Comparison of ENCODE assay signal across 9 mouse cellular contexts in the genomic region with DNA sequence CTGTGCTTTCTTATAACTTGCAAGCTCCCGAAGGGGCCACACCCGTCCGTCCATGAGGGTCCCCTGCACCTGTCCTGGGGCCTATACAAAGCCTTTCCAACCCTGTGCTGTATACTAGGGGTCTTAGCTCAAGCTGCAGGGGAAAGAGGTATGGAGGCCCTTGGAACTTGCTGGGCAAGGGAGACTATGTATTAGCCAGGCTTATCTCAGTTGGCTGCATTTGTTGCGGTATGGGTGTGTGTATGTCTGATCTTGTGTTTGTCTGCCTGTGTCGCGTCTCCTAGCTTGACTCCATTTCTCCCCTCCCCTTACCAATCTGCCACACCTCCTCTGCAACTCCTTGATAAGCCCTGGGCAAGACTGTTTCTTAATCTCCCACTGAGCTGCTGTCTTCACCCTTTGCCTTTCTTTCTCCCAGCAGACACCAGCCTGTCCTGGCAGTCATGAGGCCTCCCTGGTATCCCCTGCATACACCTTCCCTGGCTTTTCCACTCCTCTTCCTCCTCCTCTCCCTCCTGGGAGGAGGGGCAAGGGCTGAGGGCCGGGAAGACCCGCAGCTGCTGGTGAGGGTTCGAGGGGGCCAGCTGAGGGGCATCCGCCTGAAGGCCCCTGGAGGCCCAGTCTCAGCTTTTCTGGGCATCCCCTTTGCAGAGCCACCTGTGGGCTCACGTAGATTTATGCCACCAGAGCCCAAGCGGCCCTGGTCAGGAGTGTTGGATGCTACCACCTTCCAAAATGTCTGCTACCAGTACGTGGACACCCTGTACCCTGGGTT. TPM values are rescaled to one million over a fixed set of nuclear protein-coding genes. Genes with fewer than 3 reads are reported as not detected.
A peak's percentile ranks its signal among the peaks of the same experiment; 100 is the strongest.
DNase-seq lines count a peak whose midpoint lies in the region; ATAC-seq and TF ChIP-seq lines count a peak whose summit lies in the region.
"Had no signal": no experiment of that assay in that cellular context is flagged by ENCODE, and none has a peak within 500 bp of the region (broad histone marks: within the 10 kb centered on the region; RNA-seq: fewer than 3 reads in every experiment).

No protein-coding gene starts in this region.

- no peaks in the 10 kb centered on the region for H3K36me3 ChIP-seq in hindbrain, embryonic 15.5 days
- H3K36me3 ChIP-seq in midbrain, embryonic 14.5 days (ENCODE audit: control insufficient read depth, insufficient read depth, low read length) = no peaks in the 10 kb centered on the region

- ATAC-seq in hindbrain, embryonic 15.5 days (ENCODE audit: low FRiP score, low read depth) = no peak
- no peak for ATAC-seq in midbrain, embryonic 14.5 days (ENCODE audit: low FRiP score, low TSS enrichment)

- H3K9ac ChIP-seq in hindbrain, embryonic 15.5 days = peak overlapping the region; percentile 48; the same call in 1 of the 2 replicates
- H3K9ac ChIP-seq in midbrain, embryonic 14.5 days (replicated peaks; ENCODE audit: low read length) = peak overlapping the region; percentile 39; the same call in 1 of the 2 replicates

- peak overlapping the region; percentile 96 for H3K4me2 ChIP-seq in hindbrain, embryonic 15.5 days
- peak overlapping the region; percentile 98 for H3K4me2 ChIP-seq in midbrain, embryonic 14.5 days (ENCODE audit: low read length)

- intact Hi-C loops in gastrocnemius, adult 2 months (cut with DNase I) = loop anchor here (5.0 kb wide), 1 partner anchor 93 kb away; no protein-coding TSS in a partner anchor

- peak overlapping the region; percentile 77 for H3K27ac ChIP-seq in gastrocnemius, adult 2 months
- no peak overlapping the region for H3K27ac ChIP-seq in brown adipose tissue, adult 24 weeks (replicated peaks; ENCODE audit: low read depth, low read length)
- H3K27ac ChIP-seq in hindbrain, embryonic 15.5 days (replicated peaks) = no peak overlapping the region
- no peak overlapping the region for H3K27ac ChIP-seq in midbrain, embryonic 14.5 days (replicated peaks; ENCODE audit: low read depth, low read length)
- H3K27ac ChIP-seq: macrophage had no signal

- H3K27me3 ChIP-seq in hindbrain, embryonic 15.5 days = peaks cover 23% of the 10 kb centered on the region
- H3K27me3 ChIP-seq in midbrain, embryonic 14.5 days (ENCODE audit: control insufficient read depth, insufficient read depth, low read length) = peaks cover 23% of the 10 kb centered on the region

- no peaks in the 10 kb centered on the region; the same call in 1 of the 2 replicates for H3K4me1 ChIP-seq in brown adipose tissue, adult 24 weeks (ENCODE audit: control insufficient read depth, insufficient read depth, insufficient read length, low read length)
- H3K4me1 ChIP-seq in hindbrain, embryonic 15.5 days (replicated peaks) = peaks cover 63% of the 10 kb centered on the region
- peaks cover 22% of the 10 kb centered on the region for H3K4me1 ChIP-seq in midbrain, embryonic 14.5 days (ENCODE audit: control insufficient read depth, insufficient read depth, low read length)

- DNase-seq in gastrocnemius, adult 2 months = no peak
- DNase-seq in gastrocnemius, adult 8-10 months (ENCODE audit: low spot score in 2 of 2) = no peak
- no peak for DNase-seq in midbrain, embryonic 14.5 days
- no peak for DNase-seq in layer of hippocampus, adult 9-10 months (ENCODE audit: low spot score)
- DNase-seq in embryo, embryonic 11 days = no peak
- no peak for DNase-seq in testis, postnatal 14 days (ENCODE audit: low spot score)

- H3K4me3 ChIP-seq in gastrocnemius, adult 2 months = peak overlapping the region; percentile 73
- H3K4me3 ChIP-seq in brown adipose tissue, adult 24 weeks (ENCODE audit: insufficient read depth, low read depth, low read length) = peak overlapping the region; percentile 2; the same call in 1 of the 2 replicates
- peak overlapping the region; percentile 55 for H3K4me3 ChIP-seq in hindbrain, embryonic 15.5 days
- H3K4me3 ChIP-seq in midbrain, embryonic 14.5 days (replicated peaks; ENCODE audit: low read depth, low read length) = peak overlapping the region; percentile 50

- H3K9me3 ChIP-seq in hindbrain, embryonic 15.5 days = no peaks in the 10 kb centered on the region
- no peaks in the 10 kb centered on the region for H3K9me3 ChIP-seq in midbrain, embryonic 14.5 days (ENCODE audit: control insufficient read depth, low read length)

- 55% methylated on average over 13 of the region's 13 CpGs for WGBS in hindbrain, embryonic 15.5 days
- WGBS in midbrain, embryonic 14.5 days = 54% methylated on average over 13 of the region's 13 CpGs

- TF ChIP-seq CTCF in gastrocnemius, adult 2 months (IDR thresholded peaks at IDR 0.05) = no peak

RNA-seq across cellular contexts. Expression of gene Ache, which starts 2.5 kb away (rescaled TPM):
- total RNA-seq in gastrocnemius, adult 2 months (2021) = 10 to 100 TPM; 13.7 to 17.9 TPM
- 10 to 100 TPM; 15.8 to 27.7 (median 20.1) TPM for total RNA-seq in gastrocnemius, adult 8-10 months (2022)
- polyA plus RNA-seq in brown adipose tissue, adult 24 weeks (2012; ENCODE audit: insufficient read depth, insufficient read length, missing spikeins) = 0.75 TPM in 1 of 2 replicates, not detected in the other
- polyA plus RNA-seq in hindbrain, embryonic 15.5 days (2015; fragmentation: Nextera tagmentation; extraction: Ambion mirVana) = 68.4 and 69.9 TPM in 2 replicates
- polyA plus RNA-seq in midbrain, embryonic 14.5 days (2014; fragmentation: Nextera tagmentation; extraction: Ambion mirVana) = 22.2 and 35.7 TPM in 2 replicates

RNA-seq across cellular contexts. Expression of gene Ufsp1, which starts 4.7 kb away (rescaled TPM):
- total RNA-seq in gastrocnemius, adult 2 months (2021) = 10 to 100 TPM; 14.2 to 15.1 TPM
- 10 to 100 TPM; 14.6 to 22.7 (median 19.1) TPM for total RNA-seq in gastrocnemius, adult 8-10 months (2022)
- polyA plus RNA-seq in brown adipose tissue, adult 24 weeks (2012; ENCODE audit: insufficient read depth, insufficient read length, missing spikeins) = 7.4 and 11.4 TPM in 2 replicates
- polyA plus RNA-seq in hindbrain, embryonic 15.5 days (2015; fragmentation: Nextera tagmentation; extraction: Ambion mirVana) = 20.1 and 24.0 TPM in 2 replicates
- polyA plus RNA-seq in midbrain, embryonic 14.5 days (2014; fragmentation: Nextera tagmentation; extraction: Ambion mirVana) = 13.7 and 18.3 TPM in 2 replicates

RNA-seq across cellular contexts. Expression of gene Srrt, which starts 17.7 kb away (rescaled TPM):
- 10 to 100 TPM; 38.7 to 46.2 TPM for total RNA-seq in gastrocnemius, adult 2 months (2021)
- 10 to 100 TPM; 30.0 to 37.2 (median 34.0) TPM for total RNA-seq in gastrocnemius, adult 8-10 months (2022)
- polyA plus RNA-seq in brown adipose tissue, adult 24 weeks (2012; ENCODE audit: insufficient read depth, insufficient read length, missing spikeins) = 31.0 and 45.4 TPM in 2 replicates
- polyA plus RNA-seq in hindbrain, embryonic 15.5 days (2015; fragmentation: Nextera tagmentation; extraction: Ambion mirVana) = 100 and 103 TPM in 2 replicates
- polyA plus RNA-seq in midbrain, embryonic 14.5 days (2014; fragmentation: Nextera tagmentation; extraction: Ambion mirVana) = 82.0 and 95.9 TPM in 2 replicates

RNA-seq across cellular contexts. Expression of gene Trip6, which starts 24.4 kb away (rescaled TPM):
- 1 to 10 TPM; 2.1 to 3.1 TPM for total RNA-seq in gastrocnemius, adult 2 months (2021)
- 1 to 10 TPM; 1.4 to 3.9 (median 2.1) TPM for total RNA-seq in gastrocnemius, adult 8-10 months (2022)
- polyA plus RNA-seq in brown adipose tissue, adult 24 weeks (2012; ENCODE audit: insufficient read depth, insufficient read length, missing spikeins) = 13.1 and 20.6 TPM in 2 replicates
- polyA plus RNA-seq in hindbrain, embryonic 15.5 days (2015; fragmentation: Nextera tagmentation; extraction: Ambion mirVana) = 17.3 TPM in 2 replicates
- polyA plus RNA-seq in midbrain, embryonic 14.5 days (2014; fragmentation: Nextera tagmentation; extraction: Ambion mirVana) = 12.0 and 12.9 TPM in 2 replicates

RNA-seq across cellular contexts. Expression of gene Slc12a9, which starts 43.6 kb away (rescaled TPM):
- total RNA-seq in gastrocnemius, adult 2 months (2021) = 1 to 10 TPM; 2.0 to 2.4 TPM
- total RNA-seq in gastrocnemius, adult 8-10 months (2022) = 1 to 10 TPM; 1.7 to 3.6 (median 1.9) TPM
- 2.5 and 5.2 TPM in 2 replicates for polyA plus RNA-seq in brown adipose tissue, adult 24 weeks (2012; ENCODE audit: insufficient read depth, insufficient read length, missing spikeins)
- polyA plus RNA-seq in hindbrain, embryonic 15.5 days (2015; fragmentation: Nextera tagmentation; extraction: Ambion mirVana) = 24.6 and 26.8 TPM in 2 replicates
- polyA plus RNA-seq in midbrain, embryonic 14.5 days (2014; fragmentation: Nextera tagmentation; extraction: Ambion mirVana) = 17.1 and 18.6 TPM in 2 replicates

Comparison
In these comparisons a context has a peak if more than half of its experiments do, and no peak if none do; other contexts are left out.
1. H3K4me3 ChIP-seq: peak in every context shown above with its lines; median percentile 73 in gastrocnemius, adult 2 months; 55 in hindbrain, embryonic 15.5 days; 50 in midbrain, embryonic 14.5 days; 2 in brown adipose tissue, adult 24 weeks.
2. RNA of gene Ache, which starts 2.5 kb away (polyA plus RNA-seq): 68.4 to 69.9 TPM in hindbrain, embryonic 15.5 days and 22.2 to 35.7 TPM in midbrain, embryonic 14.5 days; 0.75 TPM in brown adipose tissue, adult 24 weeks; every median in the first group is over 10 times any median in the second.